Mouse (Mus musculus): ENCODE results near the gene Vmn1r21. TPM values are rescaled to one million over a fixed set of nuclear protein-coding genes. Genes with fewer than 3 reads are reported as not detected.

Gene Vmn1r21
- not detected in 2 replicates for polyA plus RNA-seq (2012; rRNA removed; ENCODE audit: low replicate concordance)

DNA sequence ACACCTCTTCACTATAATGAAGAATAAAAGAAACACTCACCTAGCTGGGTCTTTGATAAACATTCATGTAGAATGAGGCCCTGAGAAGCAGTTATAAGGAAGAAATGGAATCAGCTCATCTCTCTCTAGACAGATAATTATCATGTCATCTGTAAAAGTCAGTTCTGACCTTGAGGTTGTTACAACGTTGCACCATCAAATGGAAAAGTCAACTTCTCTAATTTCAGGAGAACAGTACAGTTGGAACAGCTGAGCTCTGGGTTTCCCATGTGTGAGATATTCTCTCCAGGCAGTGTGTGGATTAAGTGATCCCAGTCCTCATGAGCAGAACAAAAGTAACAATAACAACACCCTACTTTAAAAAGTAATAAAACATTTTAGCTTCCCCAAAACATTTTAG, at the start of gene Vmn1r21:
Vmn1r21 (minus strand) TSS at position 58 of the 400 bp plus-strand sequence.

DNA sequence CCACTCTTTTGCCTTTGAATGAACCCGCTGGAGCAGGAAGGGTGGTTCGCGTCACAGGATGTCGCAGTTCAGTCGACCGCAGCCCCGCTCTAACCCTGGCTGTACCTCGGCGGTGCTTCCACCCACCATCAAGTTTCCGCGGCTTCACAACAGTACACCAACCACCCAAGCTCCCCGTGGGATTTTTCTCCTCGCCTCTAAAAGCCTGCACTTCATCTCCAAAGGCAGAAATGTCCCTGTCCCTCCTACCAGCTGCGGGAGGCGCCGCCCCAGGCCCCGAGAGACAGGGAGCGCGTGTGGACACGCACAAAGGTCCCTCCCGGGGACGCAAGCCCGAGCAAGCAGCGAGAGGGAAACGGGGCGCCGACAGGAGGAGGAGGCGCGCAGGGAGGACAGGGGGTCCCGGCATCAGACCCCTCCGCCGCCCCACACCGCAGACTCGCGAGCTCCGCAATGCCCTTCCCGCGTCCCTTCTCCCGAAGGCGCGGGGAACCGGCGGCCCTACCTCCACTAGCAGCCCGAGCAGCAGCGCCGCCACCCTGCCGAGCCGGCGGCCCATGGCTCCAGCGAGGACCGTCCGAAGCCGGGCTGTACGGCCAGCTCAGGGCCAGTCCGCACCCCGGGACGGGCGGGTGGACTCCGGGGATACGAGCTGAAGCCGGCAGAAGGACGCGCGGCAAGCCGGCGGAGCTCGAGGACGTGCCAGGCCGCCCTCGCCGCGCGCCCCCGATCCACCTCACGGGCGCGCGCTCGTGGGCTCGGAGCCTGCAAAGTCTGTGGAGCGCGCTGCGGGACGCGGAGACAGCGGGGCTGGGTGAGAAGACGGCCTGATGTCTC, 25.5 kb downstream of the Vmn1r21 start, which contains the start of gene Vopp1:
Vopp1 (minus strand) TSS at position 738 of the 837 bp plus-strand sequence.

Other genes with a start within 250 kb of the Vmn1r21 start
- 17.1 and 20.6 TPM in 2 replicates for gene Pyurf, start 158.3 kb downstream of the Vmn1r21 start, polyA plus RNA-seq (2012; rRNA removed; ENCODE audit: low replicate concordance)
- gene Lancl2, start 147.8 kb downstream of the Vmn1r21 start, polyA plus RNA-seq (2012; rRNA removed; ENCODE audit: low replicate concordance) = 0.47 and 1.4 TPM in 2 replicates
- gene Vopp1, start 25.2 kb downstream of the Vmn1r21 start, polyA plus RNA-seq (2012; rRNA removed; ENCODE audit: low replicate concordance) = 5.6 and 6.7 TPM in 2 replicates
- gene Vmn1r22, start 57.7 kb upstream of the Vmn1r21 start, polyA plus RNA-seq (2012; rRNA removed; ENCODE audit: low replicate concordance) = not detected in 2 replicates
- not detected in 2 replicates for gene Vmn1r23, start 76.5 kb upstream of the Vmn1r21 start, polyA plus RNA-seq (2012; rRNA removed; ENCODE audit: low replicate concordance)
- gene Vmn1r24, start 111.2 kb upstream of the Vmn1r21 start, polyA plus RNA-seq (2012; rRNA removed; ENCODE audit: low replicate concordance) = not detected in 2 replicates
- not detected in 2 replicates for gene Vmn1r25, start 130.5 kb upstream of the Vmn1r21 start, polyA plus RNA-seq (2012; rRNA removed; ENCODE audit: low replicate concordance)
- gene Vmn1r26, start 164.8 kb upstream of the Vmn1r21 start, polyA plus RNA-seq (2012; rRNA removed; ENCODE audit: low replicate concordance) = not detected in 2 replicates

Measured in duodenum, adult 2 months (tissue).